Mouse (Mus musculus) lung, postnatal 36 days (tissue): ENCODE data around the gene Foxo1.

Experiments used
- DNase-seq: peaks from one replicate; pipeline ENCODE4 v3.0.0; 2022; ENCODE audit warnings: mixed read lengths

Gene Foxo1

GRCm38 (mm10) chr3:52320516-52321270 lies 52.6 kb downstream of the Foxo1 start:
- peak; percentile 57 for DNase-seq

GRCm38 (mm10) chr3:52322401-52323385 lies 54.6 kb downstream of the Foxo1 start:
- DNase-seq: peak; percentile 54

- DNase-seq: no peak
Measured at GRCm38 (mm10) chr3:52325006-52325405, 56.9 kb downstream of the Foxo1 start.

GRCm38 (mm10) chr3:52326687-52327086 lies 58.6 kb downstream of the Foxo1 start:
- no peak for DNase-seq

GRCm38 (mm10) chr3:52327146-52327545 lies 59.0 kb downstream of the Foxo1 start:
- no peak for DNase-seq

GRCm38 (mm10) chr3:52331709-52332108 lies 63.6 kb downstream of the Foxo1 start:
- DNase-seq: no peak

GRCm38 (mm10) chr3:52338761-52339160 lies 70.6 kb downstream of the Foxo1 start:
- DNase-seq: no peak

GRCm38 (mm10) chr3:52340336-52341034 lies 72.3 kb downstream of the Foxo1 start:
- DNase-seq: no peak

- DNase-seq: peak; percentile 38
Measured at GRCm38 (mm10) chr3:52342226-52342625, 74.1 kb downstream of the Foxo1 start.

GRCm38 (mm10) chr3:52342801-52343200 lies 74.7 kb downstream of the Foxo1 start:
- DNase-seq: peak; percentile 42

- peak; percentile 83 for DNase-seq
Measured at GRCm38 (mm10) chr3:52343270-52344070, 75.3 kb downstream of the Foxo1 start.

- no peak for DNase-seq
Measured at GRCm38 (mm10) chr3:52345881-52346280, 77.7 kb downstream of the Foxo1 start.

GRCm38 (mm10) chr3:52346986-52347710 lies 79.0 kb downstream of the Foxo1 start:
- DNase-seq: peak; percentile 83

GRCm38 (mm10) chr3:52347980-52348622 lies 80.0 kb downstream of the Foxo1 start:
- DNase-seq: peak; percentile 32

- no peak for DNase-seq
Measured at GRCm38 (mm10) chr3:52350636-52351035, 82.5 kb downstream of the Foxo1 start.

GRCm38 (mm10) chr3:52351901-52352300 lies 83.8 kb downstream of the Foxo1 start:
- DNase-seq: no peak

- no peak for DNase-seq
Measured at GRCm38 (mm10) chr3:52354203-52354602, 86.1 kb downstream of the Foxo1 start.

GRCm38 (mm10) chr3:52357265-52357953 lies 89.3 kb downstream of the Foxo1 start:
- no peak for DNase-seq

- no peak for DNase-seq
Measured at GRCm38 (mm10) chr3:52364576-52364975, 96.4 kb downstream of the Foxo1 start.

- no peak for DNase-seq
Measured at GRCm38 (mm10) chr3:52369204-52369603, 101.1 kb downstream of the Foxo1 start.
